7 mouse cellular contexts compared by ENCODE assay signal in genomic region chr6:71156674-71157326, GRCm38 (mm10). TPM values are rescaled to one million over a fixed set of nuclear protein-coding genes. Genes with fewer than 3 reads are reported as not detected.
DNase-seq lines count a peak whose midpoint lies in the region; ATAC-seq lines count a peak whose summit lies in the region.

No protein-coding gene starts in this region.

- H3K36me3 ChIP-seq in megakaryocyte, embryonic 14.5 days (replicated peaks; ENCODE audit: low read length) = no peaks in the 10 kb centered on the region

- no peak for ATAC-seq in megakaryocyte, adult 5-6 weeks (ENCODE audit: poor library complexity, severe bottlenecking)

- no peaks in the 10 kb centered on the region for H3K9me3 ChIP-seq in megakaryocyte, embryonic 14.5 days

- intact Hi-C loops in gastrocnemius, postnatal 14 days (cut with DNase I; ENCODE audit: low total_unique reads) = loop anchor here (10.0 kb wide), 1 partner anchor 638 kb away; no protein-coding TSS in a partner anchor

- peaks cover 14% of the 10 kb centered on the region for H3K27me3 ChIP-seq in megakaryocyte, embryonic 14.5 days (replicated peaks)

- H3K4me1 ChIP-seq in megakaryocyte, embryonic 14.5 days = peaks cover 10% of the 10 kb centered on the region; the same call in 1 of the 2 replicates

- peak; percentile 31 for DNase-seq in T-cell, adult 2 months (ENCODE audit: low spot score)
- peak; percentile 77 for DNase-seq in induced T-regulatory cell, adult 2 months (ENCODE audit: low read depth)
- DNase-seq in thymus, postnatal 0 days (ENCODE audit: low spot score) = peak; percentile 64
- DNase-seq in urinary bladder, postnatal 25 days (ENCODE audit: low spot score) = no peak
- no peak for DNase-seq in gastrocnemius, postnatal 14 days

- H3K4me3 ChIP-seq in megakaryocyte, embryonic 14.5 days (replicated peaks) = peak overlapping the region; percentile 77

RNA-seq across cellular contexts. Expression of gene Thnsl2, which starts 12.6 kb away (rescaled TPM):
- 1.6 TPM in 1 of 2 replicates, not detected in the other for polyA plus RNA-seq in megakaryocyte, embryonic 14.5 days (2012; ENCODE audit: insufficient read depth, low replicate concordance)
- 0.68 TPM in 1 of 2 replicates, not detected in the other for total RNA-seq in megakaryocyte, adult 5-6 weeks (2015)
- 0.08 TPM in 1 of 2 replicates, not detected in the other for total RNA-seq in megakaryocyte, adult 5-6 weeks (2017)
- 7.8 and 11.3 TPM in 2 replicates for polyA plus RNA-seq in thymus, postnatal 0 days (2015; fragmentation: Nextera tagmentation; extraction: Ambion mirVana)
- 1 to 10 TPM; 5.9 to 6.2 TPM for total RNA-seq in gastrocnemius, postnatal 14 days (2021)

RNA-seq across cellular contexts. Expression of gene Fabp1, which starts 42.8 kb away (rescaled TPM):
- polyA plus RNA-seq in megakaryocyte, embryonic 14.5 days (2012; ENCODE audit: insufficient read depth, low replicate concordance) = not detected in 2 replicates
- not detected in 2 replicates for total RNA-seq in megakaryocyte, adult 5-6 weeks (2015)
- not detected in 2 replicates for total RNA-seq in megakaryocyte, adult 5-6 weeks (2017)
- polyA plus RNA-seq in thymus, postnatal 0 days (2015; fragmentation: Nextera tagmentation; extraction: Ambion mirVana) = 1.3 and 2.3 TPM in 2 replicates
- total RNA-seq in gastrocnemius, postnatal 14 days (2021) = not detected

Comparison
In these comparisons a context has a peak if more than half of its experiments do, and no peak if none do; other contexts are left out.
1. DNase-seq: peak in T-cell, adult 2 months (single experiment), induced T-regulatory cell, adult 2 months (single experiment) and thymus, postnatal 0 days (single experiment); none in urinary bladder, postnatal 25 days (single experiment) and gastrocnemius, postnatal 14 days (single experiment).
2. RNA of gene Thnsl2, which starts 12.6 kb away (total RNA-seq): 5.9 to 6.2 TPM in gastrocnemius, postnatal 14 days; 0.08 to 0.68 TPM in megakaryocyte, adult 5-6 weeks; every median in the first group is over 4 times any median in the second.